Mouse (Mus musculus) erythroblast, embryonic 14.5 days (primary cell): Measurements from ENCODE around the gene Srek1ip1.

ENCODE experiments used
- GATA1 ChIP-seq: IDR thresholded peaks from 2 replicates; pipeline ENCODE4 v1.6.1; 2012; ENCODE audit warnings: low read length, inconsistent platforms, mixed read lengths
- TAL1 ChIP-seq: IDR thresholded peaks from 3 replicates; pipeline ENCODE4 v1.6.1; 2012; ENCODE audit warnings: low read length, inconsistent platforms, mixed read lengths

DNA sequence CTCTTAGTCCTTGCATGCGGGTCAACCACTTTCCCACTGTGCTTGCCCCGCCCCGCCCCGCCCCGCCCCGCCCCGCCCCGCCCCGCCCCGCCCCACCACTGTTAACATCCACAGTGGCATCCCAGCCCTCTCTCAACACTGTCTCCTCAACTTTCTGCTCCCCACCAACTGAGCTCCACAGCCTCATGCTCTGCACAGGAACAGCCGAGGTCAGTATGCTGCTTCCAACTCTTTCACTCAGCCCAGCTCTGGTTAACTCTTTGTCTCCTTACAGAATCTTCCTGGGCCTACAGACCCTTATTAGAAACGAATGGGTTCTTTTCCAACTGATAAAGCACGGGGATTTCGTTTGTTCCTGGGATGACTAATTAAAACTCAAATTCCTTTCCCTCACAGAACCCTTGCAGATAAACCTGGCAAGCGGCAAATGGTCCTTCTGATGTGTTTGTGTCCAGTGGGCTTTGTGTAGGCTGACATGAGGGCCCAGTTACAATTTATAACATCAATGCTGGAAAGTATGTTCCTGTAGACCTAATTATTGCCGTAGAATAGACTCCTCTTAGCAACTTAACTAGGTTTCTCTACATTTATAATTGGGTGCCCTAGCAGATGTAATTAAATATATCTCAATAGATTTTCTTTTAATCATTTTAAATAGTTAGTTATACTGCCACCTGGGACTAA lies 91.4 kb downstream of the Srek1ip1 start:
- TF ChIP-seq TAL1, result no peak
- no peak for TF ChIP-seq GATA1
